Mouse (Mus musculus): ENCODE measurements around the gene Begain. TPM values are rescaled to one million over a fixed set of nuclear protein-coding genes. Genes with fewer than 3 reads are reported as not detected.

The Begain gene
- total and polyA plus RNA-seq, 3 experiments: not detected

GRCm38 (mm10) chr12:109115161-109115560 lies 47.1 kb upstream of the Begain start:
- Histone ChIP-seq H3K9ac (ENCODE audit: control insufficient read depth, low read depth, low read length, poor library complexity, severe bottlenecking) (no peak overlapping the region), H3K36me3 (ENCODE audit: control insufficient read depth in 1 of 2, insufficient read depth in 2 of 2, low read length in 2 of 2) (no peaks in the 10 kb centered on the region), H3K79me2 (ENCODE audit: control insufficient read depth, insufficient read depth, low read length, poor library complexity) (no peaks in the 10 kb centered on the region), H3K27ac (ENCODE audit: control insufficient read depth, low read depth, low read length) (no peak overlapping the region), H3K4me3 (ENCODE audit: control insufficient read depth in 1 of 2, insufficient read depth in 1 of 2, low read depth in 2 of 2, low read length in 2 of 2) (no peak overlapping the region), H3K9me3 (replicated peaks; ENCODE audit: insufficient read depth, low read length) (no peaks in the 10 kb centered on the region), H3K27me3 (ENCODE audit: control insufficient read depth in 1 of 2, insufficient read depth in 2 of 2, low read length in 2 of 2) (no peaks in the 10 kb centered on the region), H3K4me1 (ENCODE audit: control insufficient read depth in 1 of 2, insufficient read depth in 2 of 2, low read length in 2 of 2) (no peaks in the 10 kb centered on the region)
- no peak for TF ChIP-seq GABPA (IDR thresholded peaks at IDR 0.05; ENCODE audit: low read depth, low read length)
- TF ChIP-seq NRF1 (IDR thresholded peaks at IDR 0.05; ENCODE audit: insufficient read depth, low read depth, low read length, poor library complexity, severe bottlenecking): no peak
- TF ChIP-seq MYB (IDR thresholded peaks at IDR 0.05; ENCODE audit: low read depth, low read length): no peak
- no peak for DNase-seq (ENCODE audit: low read depth, low spot score)

GRCm38 (mm10) chr12:109112996-109113592 lies 45.1 kb upstream of the Begain start:
- no peak for TF ChIP-seq CHD1 (IDR thresholded peaks at IDR 0.05; ENCODE audit: low read depth, low read length)
- no peak for TF ChIP-seq SIN3A (IDR thresholded peaks at IDR 0.05; ENCODE audit: low read length)
- TF ChIP-seq POLR2AphosphoS5 (IDR thresholded peaks at IDR 0.05; ENCODE audit: borderline replicate concordance, low read depth, low read length): no peak
- no peak for TF ChIP-seq ELF1 (IDR thresholded peaks at IDR 0.05; ENCODE audit: low read depth, low read length)
- no peak for TF ChIP-seq NRF1 (IDR thresholded peaks at IDR 0.05; ENCODE audit: insufficient read depth, low read depth, low read length, poor library complexity, severe bottlenecking)
- no peak for TF ChIP-seq USF1 (IDR thresholded peaks at IDR 0.05; ENCODE audit: low read depth, low read length)
- no peak for TF ChIP-seq MEF2A (IDR thresholded peaks at IDR 0.05; ENCODE audit: extremely low read depth, insufficient replicate concordance, low read depth, low read length, poor library complexity, severe bottlenecking)
- TF ChIP-seq POLR2A (IDR thresholded peaks at IDR 0.05; ENCODE audit: control insufficient read depth in 1 of 2, insufficient read depth in 1 of 2, low read depth in 1 of 2, low read length in 2 of 2, poor library complexity in 1 of 2): no peak
- TF ChIP-seq RAD21 (IDR thresholded peaks at IDR 0.05; ENCODE audit: low read depth, low read length): no peak
- no peak for TF ChIP-seq MAZ (IDR thresholded peaks at IDR 0.05; ENCODE audit: low read depth, low read length)
- TF ChIP-seq USF2 (IDR thresholded peaks at IDR 0.05; ENCODE audit: borderline replicate concordance in 1 of 2, insufficient read depth in 1 of 2, low read depth in 1 of 2, low read length in 2 of 2): no peak
- TF ChIP-seq TCF12 (IDR thresholded peaks at IDR 0.05; ENCODE audit: low read depth, low read length): no peak
- no peak for TF ChIP-seq ZMIZ1 (IDR thresholded peaks at IDR 0.05; ENCODE audit: low read depth, low read length)
- no peak for TF ChIP-seq EP300 (IDR thresholded peaks at IDR 0.05; ENCODE audit: low read depth in 1 of 2, low read length in 2 of 2)
- TF ChIP-seq BHLHE40 (IDR thresholded peaks at IDR 0.05; ENCODE audit: borderline replicate concordance, low read depth, low read length): no peak
- TF ChIP-seq ETS1 (IDR thresholded peaks at IDR 0.05; ENCODE audit: low read depth, low read length): no peak
- TF ChIP-seq HCFC1 (IDR thresholded peaks at IDR 0.05; ENCODE audit: low read depth, low read length): no peak
- no peak for TF ChIP-seq MYC (IDR thresholded peaks at IDR 0.05; ENCODE audit: low read depth, low read length)
- TF ChIP-seq MAX (IDR thresholded peaks at IDR 0.05; ENCODE audit: low read length): no peak
- no peak for TF ChIP-seq ZC3H11A (IDR thresholded peaks at IDR 0.05; ENCODE audit: low read depth, low read length)
- H3K79me2 ChIP-seq (ENCODE audit: control insufficient read depth, insufficient read depth, low read length, poor library complexity): no peaks in the 10 kb centered on the region
- no peaks in the 10 kb centered on the region for H3K27me3 ChIP-seq (ENCODE audit: control insufficient read depth in 1 of 2, insufficient read depth in 2 of 2, low read length in 2 of 2)
- no peaks in the 10 kb centered on the region for H3K9me3 ChIP-seq (replicated peaks; ENCODE audit: insufficient read depth, low read length)
- H3K27ac ChIP-seq (ENCODE audit: control insufficient read depth, low read depth, low read length): no peak overlapping the region
- no peak overlapping the region for H3K4me3 ChIP-seq (ENCODE audit: control insufficient read depth in 1 of 2, insufficient read depth in 1 of 2, low read depth in 2 of 2, low read length in 2 of 2)
- DNase-seq (ENCODE audit: low read depth, low spot score): no peak
- no peaks in the 10 kb centered on the region for H3K4me1 ChIP-seq (ENCODE audit: control insufficient read depth in 1 of 2, insufficient read depth in 2 of 2, low read length in 2 of 2)
- no peaks in the 10 kb centered on the region for H3K36me3 ChIP-seq (ENCODE audit: control insufficient read depth in 1 of 2, insufficient read depth in 2 of 2, low read length in 2 of 2)
- H3K9ac ChIP-seq (ENCODE audit: control insufficient read depth, low read depth, low read length, poor library complexity, severe bottlenecking): no peak overlapping the region

Measured in MEL (cell line).